Mouse (Mus musculus) kidney, postnatal 36 days (tissue): ENCODE results near the gene Heatr9.

Experiments used
- DNase-seq, 2 experiments: peaks; one replicate each; pipeline ENCODE4 v3.0.0; 2021 to 2022; ENCODE audit warnings: mixed read lengths in 2 of 2

Heatr9 gene

GRCm38 (mm10) chr11:83530360-83530759 is 8.4 kb upstream of the Heatr9 start, which contains the start of gene Ccl5:
Ccl5 (minus strand) TSS chr11:83530518.
- DNase-seq = no peak

GRCm38 (mm10) chr11:83529024-83529423 is 7.0 kb upstream of the Heatr9 start:
- no peak for DNase-seq

GRCm38 (mm10) chr11:83518371-83518770 is 3.6 kb downstream of the Heatr9 start:
- DNase-seq = no peak

GRCm38 (mm10) chr11:83517153-83517552 is 4.8 kb downstream of the Heatr9 start:
- no peak for DNase-seq

- DNase-seq = no peak
Measured at GRCm38 (mm10) chr11:83509521-83509920, 12.5 kb downstream of the Heatr9 start.

GRCm38 (mm10) chr11:83504308-83504707 is 17.7 kb downstream of the Heatr9 start:
- DNase-seq = no peak

GRCm38 (mm10) chr11:83495571-83495970 is 26.4 kb downstream of the Heatr9 start:
- DNase-seq = no peak

- DNase-seq = peak in 1 of 2 experiments; percentile 29
Measured at GRCm38 (mm10) chr11:83491488-83491887, 30.5 kb downstream of the Heatr9 start.

- peak; percentile 69 to 72 for DNase-seq
Measured at GRCm38 (mm10) chr11:83473235-83474016, 48.5 kb downstream of the Heatr9 start.

GRCm38 (mm10) chr11:83472324-83473234 is 49.4 kb downstream of the Heatr9 start, which contains the start of gene Taf15:
Taf15 (plus strand) TSS chr11:83473086.
- peak; percentile 98 to 99 for DNase-seq

- DNase-seq = no peak
Measured at GRCm38 (mm10) chr11:83471766-83472165, 50.2 kb downstream of the Heatr9 start.

- no peak for DNase-seq
Measured at GRCm38 (mm10) chr11:83468765-83469164, 53.2 kb downstream of the Heatr9 start.

- DNase-seq = peak; percentile 87 to 88
Measured at GRCm38 (mm10) chr11:83467120-83467652, 54.8 kb downstream of the Heatr9 start.

GRCm38 (mm10) chr11:83465976-83466375 is 56.0 kb downstream of the Heatr9 start:
- peak; percentile 71 to 73 for DNase-seq

GRCm38 (mm10) chr11:83462711-83463244 is 59.2 kb downstream of the Heatr9 start, which contains the start of gene Mmp28:
Mmp28 (minus strand) TSS chr11:83463071.
- DNase-seq = peak; percentile 77 to 88
